Mouse (Mus musculus) cerebellum, adult 8-10 months (tissue): Measurements from ENCODE around the gene Lrrn2.
"Not testable (repeated sequence)": the region's sequence is repeated elsewhere in the genome, so short reads cannot be mapped to it uniquely, and the experiment has no call there.

Experiments
- DNase-seq: peaks from one replicate; pipeline ENCODE4 v3.0.0; 2022

Gene Lrrn2

GRCm38 (mm10) chr1:132932421-132932820 is 52.3 kb downstream of the Lrrn2 start:
- peak; percentile 75 for DNase-seq

GRCm38 (mm10) chr1:132934856-132935255 is 54.8 kb downstream of the Lrrn2 start:
- peak; percentile 71 for DNase-seq

- DNase-seq: no peak
Observed at GRCm38 (mm10) chr1:132937296-132938030, 57.4 kb downstream of the Lrrn2 start.

- peak; percentile 69 for DNase-seq
Observed at GRCm38 (mm10) chr1:132938975-132939374, 58.9 kb downstream of the Lrrn2 start.

- peak; percentile 47 for DNase-seq
Observed at GRCm38 (mm10) chr1:132945826-132946225, 65.8 kb downstream of the Lrrn2 start.

- no peak for DNase-seq
Observed at GRCm38 (mm10) chr1:132947811-132948210, 67.7 kb downstream of the Lrrn2 start.

GRCm38 (mm10) chr1:132956809-132957208 is 76.7 kb downstream of the Lrrn2 start:
- no peak for DNase-seq

- DNase-seq: no peak
Observed at GRCm38 (mm10) chr1:132961751-132962150, 81.7 kb downstream of the Lrrn2 start.

- no peak for DNase-seq
Observed at GRCm38 (mm10) chr1:132964106-132964505, 84.0 kb downstream of the Lrrn2 start.

- DNase-seq: no peak
Observed at GRCm38 (mm10) chr1:132964691-132965090, 84.6 kb downstream of the Lrrn2 start.

GRCm38 (mm10) chr1:132968659-132969058 is 88.6 kb downstream of the Lrrn2 start:
- DNase-seq: peak; percentile 67

- no peak for DNase-seq
Observed at GRCm38 (mm10) chr1:132977402-132977801, 97.3 kb downstream of the Lrrn2 start.

GRCm38 (mm10) chr1:132981232-132981631 is 101.2 kb downstream of the Lrrn2 start:
- DNase-seq: no peak

GRCm38 (mm10) chr1:132982728-132983127 is 102.7 kb downstream of the Lrrn2 start:
- DNase-seq: peak; percentile 71

GRCm38 (mm10) chr1:132988556-132989459 is 108.7 kb downstream of the Lrrn2 start:
- DNase-seq: not testable (repeated sequence)
